Mouse (Mus musculus): ENCODE measurements around the gene Cdc42ep3. TPM values are rescaled to one million over a fixed set of nuclear protein-coding genes. Genes with fewer than 3 reads are reported as not detected.

Cdc42ep3 gene
- polyA plus RNA-seq (2014; fragmentation: Illumina TruSeq; extraction: RNeasy Lipid Tissue Mini Kit (QIAGEN cat#74804); ENCODE audit: low read depth, low replicate concordance), result 40.3 TPM

GRCm38 (mm10) chr17:79354444-79355270, at the start of gene Cdc42ep3:
TSS of gene Cdc42ep3 (minus strand) at chr17:79355091.

Data from heart, adult 10 weeks (tissue).